Mouse (Mus musculus) intestine, embryonic 15.5 days (tissue): ENCODE measurements around the gene Cish. TPM values are rescaled to one million over a fixed set of nuclear protein-coding genes. Genes with fewer than 3 reads are reported as not detected.

Source experiments
- ATAC-seq: fragments of 200-750 bp; cut with Nextera tagmentation; 2 replicates; pipeline ENCODE4 v1.8.0; 2017; ENCODE audit warnings: moderate TSS enrichment, moderate library complexity
- H3K27ac ChIP-seq: fragments of 300-500 bp; sonication (generic); 2 replicates; pipeline ENCODE4 v1.5.1; 2015; ENCODE audit warnings: mild to moderate bottlenecking, inconsistent platforms
- H3K27me3 ChIP-seq: fragments of 300-500 bp; sonication (generic); replicated peaks from 2 replicates; pipeline ENCODE4 v1.6.1; 2015; ENCODE audit warnings: inconsistent platforms
- H3K36me3 ChIP-seq: fragments of 300-500 bp; sonication (generic); 2 replicates; pipeline ENCODE4 v1.6.1; 2015; ENCODE audit warnings: inconsistent platforms
- H3K4me1 ChIP-seq: fragments of 300-500 bp; sonication (generic); replicated peaks from 2 replicates; pipeline ENCODE4 v1.6.1; 2015; ENCODE audit warnings: inconsistent platforms
- H3K4me2 ChIP-seq: fragments of 300-500 bp; sonication (generic); replicated peaks from 2 replicates; pipeline ENCODE4 v1.6.1; 2015; ENCODE audit warnings: mild to moderate bottlenecking, inconsistent platforms
- H3K4me3 ChIP-seq: fragments of 300-500 bp; sonication (generic); replicated peaks from 2 replicates; pipeline ENCODE4 v1.5.1; 2015; ENCODE audit warnings: inconsistent platforms
- H3K9ac ChIP-seq: fragments of 300-500 bp; sonication (generic); 2 replicates; pipeline ENCODE4 v1.6.1; 2015; ENCODE audit warnings: inconsistent platforms
- H3K9me3 ChIP-seq: fragments of 300-500 bp; sonication (generic); 2 replicates; pipeline ENCODE4 v1.6.1; 2016; ENCODE audit warnings: inconsistent platforms
- WGBS: fragments of 180-500 bp; shearing (Covaris S2); methylation state at CpG from one replicate; pipeline ENCODE4 v1.1.7; 2015; 5-methylcytosine and 5-hydroxymethylcytosine counted together
- polyA plus RNA-seq: library from polyadenylated mRNA; unstranded; fragments of >200 nt; fragmentation: Nextera tagmentation; extraction: Ambion mirVana; gene quantifications from 2 replicates; pipeline ENCODE4 v1.2.1, GENCODE M21; 2015

Cish gene
- polyA plus RNA-seq, result 16.2 and 16.8 TPM in 2 replicates

DNA sequence AAGGTAGTCTGAATTCAATTTTAAA, at the start of gene Cish:
Cish (plus strand) TSS at position 11 of the 25 bp plus-strand sequence.
- Histone ChIP-seq H3K27me3 (no peaks in the 10 kb centered on the region; the same call in 1 of the 2 replicates), H3K27ac (peak within 1 kb of the TSS; percentile 90), H3K4me2 (peak within 1 kb of the TSS; percentile 76), H3K36me3 (peaks cover 6% of the 10 kb centered on the region; the same call in 1 of the 2 replicates), H3K4me1 (peaks cover 24% of the 10 kb centered on the region), H3K9me3 (no peaks in the 10 kb centered on the region), H3K9ac (peak within 1 kb of the TSS; percentile 75), H3K4me3 (peak within 1 kb of the TSS; percentile 62)
- ATAC-seq, result no peak

DNA sequence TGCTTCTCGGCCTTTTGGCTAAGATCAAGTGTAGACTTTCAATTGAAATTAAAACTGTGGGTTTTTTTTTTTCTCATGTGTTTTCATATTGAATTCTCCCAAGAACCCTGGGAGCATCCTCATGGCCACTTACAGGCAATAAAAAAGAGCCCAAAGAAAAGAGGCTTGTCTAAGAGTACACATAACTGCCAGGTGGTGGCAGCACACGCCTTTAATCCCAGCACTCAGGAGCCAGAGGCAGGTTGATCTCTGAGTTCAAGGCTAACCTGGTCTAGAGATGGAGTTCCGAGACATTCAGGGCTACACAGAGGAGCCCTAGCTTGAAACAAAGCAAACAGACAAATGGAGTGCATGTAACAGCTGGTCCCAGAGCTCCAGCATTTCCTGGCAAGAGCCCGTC, 49.7 kb upstream of the Cish start:
- H3K27ac ChIP-seq, result no peak overlapping the region
- no peaks in the 10 kb centered on the region for H3K36me3 ChIP-seq
- no peaks in the 10 kb centered on the region for H3K27me3 ChIP-seq
- H3K9ac ChIP-seq, result no peak overlapping the region
- H3K4me1 ChIP-seq, result no peaks in the 10 kb centered on the region
- WGBS, result 61% methylated on average over 4 of the region's 4 CpGs
- H3K4me2 ChIP-seq, result no peak overlapping the region
- no peak overlapping the region for H3K4me3 ChIP-seq
- no peak for ATAC-seq
- no peaks in the 10 kb centered on the region for H3K9me3 ChIP-seq

DNA sequence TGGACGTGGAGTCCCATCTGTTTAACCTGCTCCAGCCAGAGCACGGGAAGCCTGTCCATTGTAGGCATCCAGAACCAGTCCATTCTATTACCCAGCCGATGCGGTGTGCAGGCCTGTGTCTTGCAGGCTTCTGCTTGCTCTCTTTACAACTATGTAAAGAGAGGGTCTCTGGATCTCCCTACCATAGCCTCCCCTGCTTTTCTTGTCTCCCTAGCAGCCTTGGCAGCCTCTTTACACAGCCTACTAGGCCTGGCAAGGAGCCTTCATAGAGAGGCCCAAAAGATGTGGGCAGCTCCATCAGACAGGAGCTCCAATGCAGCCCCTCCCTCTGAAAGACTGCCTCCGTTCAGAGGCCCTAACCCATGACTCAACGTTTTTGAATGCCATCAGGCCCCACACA, 46.7 kb upstream of the Cish start:
- Histone ChIP-seq H3K9me3 (no peaks in the 10 kb centered on the region), H3K36me3 (no peaks in the 10 kb centered on the region), H3K9ac (no peak overlapping the region), H3K4me3 (no peak overlapping the region), H3K4me1 (no peaks in the 10 kb centered on the region), H3K27me3 (no peaks in the 10 kb centered on the region), H3K27ac (no peak overlapping the region), H3K4me2 (no peak overlapping the region)
- ATAC-seq, result no peak
- WGBS, result 70% methylated on average over 6 of the region's 6 CpGs

DNA sequence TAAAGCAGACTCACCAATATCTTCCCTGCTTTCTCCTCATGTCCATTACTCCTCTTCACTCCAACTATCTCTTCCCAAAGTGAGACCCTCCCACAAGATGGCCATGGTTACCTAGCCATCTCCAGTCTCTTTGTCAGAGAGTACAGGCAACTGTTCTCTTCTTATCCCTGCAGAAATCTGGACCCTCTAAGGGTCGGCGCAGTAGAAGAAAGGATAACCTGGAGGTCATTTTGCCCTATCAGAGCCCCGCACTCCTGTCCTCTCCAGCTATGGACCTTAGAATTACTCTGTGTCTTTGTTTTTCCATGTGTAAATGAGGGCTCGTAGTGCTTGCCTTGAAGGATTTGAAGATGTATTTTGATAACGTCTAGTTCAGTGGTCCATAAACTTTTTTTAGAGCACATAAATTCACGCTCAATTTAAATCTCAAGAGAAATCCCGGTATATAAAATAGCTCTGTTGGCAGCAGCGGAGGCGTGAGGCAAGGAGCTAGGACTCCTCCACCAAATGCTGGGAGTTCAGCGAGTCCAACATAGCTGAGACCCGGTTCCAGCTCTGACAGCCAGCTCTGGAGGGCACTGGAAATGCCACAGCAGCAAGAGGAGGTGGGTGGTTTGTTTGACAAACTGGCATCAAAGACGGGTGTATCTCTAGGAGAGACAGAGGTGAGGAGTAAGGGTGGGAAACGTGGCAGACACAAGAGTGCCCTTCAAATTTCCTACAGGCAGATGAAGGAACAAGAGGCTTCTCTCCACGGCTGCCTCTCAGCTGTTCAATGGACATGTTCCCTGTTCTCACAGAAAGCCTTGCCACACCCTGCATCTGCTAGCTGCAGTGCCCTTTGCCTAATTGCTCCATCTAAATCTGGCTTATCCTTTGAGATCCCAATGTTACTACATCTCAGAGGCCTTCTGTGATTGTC, 45.1 kb upstream of the Cish start:
- Histone ChIP-seq H3K4me2 (no peak overlapping the region), H3K27ac (no peak overlapping the region), H3K9me3 (no peaks in the 10 kb centered on the region), H3K4me1 (no peaks in the 10 kb centered on the region), H3K9ac (no peak overlapping the region), H3K27me3 (no peaks in the 10 kb centered on the region), H3K36me3 (no peaks in the 10 kb centered on the region), H3K4me3 (no peak overlapping the region)
- no peak for ATAC-seq
- WGBS, result 80% methylated on average over 14 of the region's 14 CpGs

DNA sequence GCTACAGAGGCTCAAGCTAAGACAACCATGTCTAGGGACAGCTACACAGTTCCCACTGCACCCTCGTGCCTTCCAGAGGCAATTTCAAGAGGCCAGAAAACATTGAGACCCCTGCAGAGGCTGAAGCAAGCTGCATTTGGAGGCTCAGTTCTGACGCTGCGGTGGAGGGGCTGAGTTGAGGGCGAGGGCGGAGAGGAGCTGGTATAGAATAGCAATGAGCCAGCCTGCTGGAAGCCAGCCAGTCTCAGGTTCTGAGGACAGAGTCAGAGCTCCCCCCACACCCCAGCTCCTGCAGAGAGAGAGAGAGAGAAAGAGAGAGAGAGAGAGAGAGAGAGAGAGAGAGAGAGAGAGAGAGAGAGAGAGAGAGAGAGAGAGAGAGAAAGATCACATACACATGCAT, 43.7 kb upstream of the Cish start:
- no peak overlapping the region for H3K9ac ChIP-seq
- 28% methylated on average over 5 of the region's 5 CpGs for WGBS
- no peak overlapping the region for H3K4me3 ChIP-seq
- H3K9me3 ChIP-seq, result no peaks in the 10 kb centered on the region
- H3K27ac ChIP-seq, result no peak overlapping the region
- no peaks in the 10 kb centered on the region for H3K4me1 ChIP-seq
- H3K27me3 ChIP-seq, result no peaks in the 10 kb centered on the region
- H3K4me2 ChIP-seq, result no peak overlapping the region
- H3K36me3 ChIP-seq, result no peaks in the 10 kb centered on the region
- ATAC-seq, result no peak

DNA sequence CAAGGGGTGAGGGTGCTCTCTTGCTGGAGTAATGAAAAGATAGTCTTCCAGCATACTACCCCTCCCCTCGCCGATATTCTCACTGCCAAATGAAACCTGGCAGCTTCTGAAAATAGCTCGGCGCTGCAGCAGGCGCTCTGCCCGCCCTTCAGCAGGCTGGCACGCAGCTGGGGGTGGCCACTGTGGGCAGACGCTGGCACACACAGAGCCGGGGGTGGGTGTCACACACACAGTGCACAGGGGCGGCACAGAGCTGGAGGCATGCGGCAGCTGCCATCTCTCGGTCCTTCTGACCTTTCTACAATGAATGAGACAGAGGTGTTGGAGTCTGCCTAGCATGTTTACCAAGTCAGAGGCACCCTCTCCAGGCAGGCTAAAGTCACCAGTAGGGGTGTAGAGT, 41.4 kb upstream of the Cish start:
- no peaks in the 10 kb centered on the region for H3K36me3 ChIP-seq
- WGBS, result 74% methylated on average over 12 of the region's 12 CpGs
- no peaks in the 10 kb centered on the region for H3K27me3 ChIP-seq
- H3K4me2 ChIP-seq, result no peak overlapping the region
- H3K4me1 ChIP-seq, result no peaks in the 10 kb centered on the region
- H3K27ac ChIP-seq, result no peak overlapping the region
- no peak overlapping the region for H3K9ac ChIP-seq
- H3K9me3 ChIP-seq, result no peaks in the 10 kb centered on the region
- H3K4me3 ChIP-seq, result no peak overlapping the region
- no peak for ATAC-seq

DNA sequence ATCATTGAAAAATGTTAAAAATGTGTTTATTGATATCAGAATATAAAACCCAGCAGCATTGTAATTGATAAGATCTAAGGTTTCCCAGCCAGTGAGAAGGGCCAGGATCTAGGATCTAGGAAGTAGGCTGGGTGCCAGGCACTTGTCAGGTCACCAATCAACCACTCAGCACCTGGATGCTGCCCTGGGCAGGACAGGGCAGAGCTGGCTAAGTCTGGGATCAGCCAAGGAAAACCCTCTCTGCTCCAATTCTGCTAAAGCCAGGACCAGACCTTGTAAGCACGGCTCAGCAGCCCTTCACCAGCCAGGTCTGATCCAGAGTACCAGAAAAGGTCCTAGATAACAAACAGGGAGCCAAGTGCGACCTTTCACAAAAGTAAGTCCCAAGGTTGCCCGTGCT, 40.9 kb upstream of the Cish start:
- 83% methylated on average over 3 of the region's 3 CpGs for whole genome bisulfite sequencing
- Histone ChIP-seq H3K27ac (no peak overlapping the region), H3K4me1 (no peaks in the 10 kb centered on the region), H3K4me3 (no peak overlapping the region), H3K36me3 (no peaks in the 10 kb centered on the region), H3K27me3 (no peaks in the 10 kb centered on the region), H3K9me3 (no peaks in the 10 kb centered on the region), H3K9ac (no peak overlapping the region), H3K4me2 (no peak overlapping the region)
- no peak for ATAC-seq

DNA sequence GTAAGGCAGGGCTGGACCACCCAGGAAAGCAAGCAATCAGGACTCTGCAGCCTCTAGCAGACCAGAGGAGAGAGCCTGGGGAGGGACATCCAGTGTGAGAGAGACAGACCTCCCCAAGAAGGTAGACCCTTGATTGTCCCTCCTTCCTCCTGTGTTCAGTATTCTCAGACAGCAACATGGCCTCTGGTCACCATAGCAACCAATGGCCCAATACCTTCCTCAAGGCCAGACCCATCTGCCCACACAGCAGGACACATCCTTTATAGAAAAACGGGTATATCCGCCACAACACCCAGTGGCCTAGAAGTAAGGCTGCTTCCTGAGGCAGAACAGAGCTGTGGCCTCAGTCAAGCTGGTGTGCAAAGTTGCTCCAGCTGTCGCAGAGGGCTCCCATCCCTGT, 40.2 kb upstream of the Cish start:
- no peak for ATAC-seq
- WGBS, result 68% methylated on average over 3 of the region's 3 CpGs
- Histone ChIP-seq H3K4me2 (no peak overlapping the region), H3K4me3 (no peak overlapping the region), H3K36me3 (no peaks in the 10 kb centered on the region), H3K9ac (no peak overlapping the region), H3K27ac (no peak overlapping the region), H3K27me3 (no peaks in the 10 kb centered on the region), H3K9me3 (no peaks in the 10 kb centered on the region), H3K4me1 (no peaks in the 10 kb centered on the region)

DNA sequence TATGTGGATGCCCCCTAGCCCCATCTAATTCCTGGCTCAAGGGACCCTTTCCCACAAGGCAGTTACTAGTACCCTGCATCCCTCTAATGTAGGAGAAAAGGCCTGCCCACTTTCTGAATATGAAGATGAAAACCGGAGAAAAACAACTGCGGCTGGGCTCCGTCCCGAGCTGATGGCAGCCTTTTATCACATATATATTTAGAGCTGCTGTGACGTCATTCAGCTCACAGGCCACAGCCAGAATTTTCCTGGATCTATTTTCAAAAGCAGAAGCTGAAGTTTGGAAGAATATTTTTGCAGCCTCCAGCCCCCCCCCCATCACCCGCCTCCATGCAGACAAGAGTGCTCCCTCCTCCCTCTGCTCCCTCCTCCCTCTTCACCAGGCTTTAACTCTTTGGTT, 36.3 kb upstream of the Cish start:
- Histone ChIP-seq H3K4me3 (no peak overlapping the region), H3K27me3 (no peaks in the 10 kb centered on the region), H3K9me3 (no peaks in the 10 kb centered on the region), H3K4me1 (no peaks in the 10 kb centered on the region), H3K27ac (no peak overlapping the region), H3K36me3 (no peaks in the 10 kb centered on the region), H3K4me2 (no peak overlapping the region), H3K9ac (no peak overlapping the region)
- 55% methylated on average over 6 of the region's 6 CpGs for WGBS
- ATAC-seq, result no peak

DNA sequence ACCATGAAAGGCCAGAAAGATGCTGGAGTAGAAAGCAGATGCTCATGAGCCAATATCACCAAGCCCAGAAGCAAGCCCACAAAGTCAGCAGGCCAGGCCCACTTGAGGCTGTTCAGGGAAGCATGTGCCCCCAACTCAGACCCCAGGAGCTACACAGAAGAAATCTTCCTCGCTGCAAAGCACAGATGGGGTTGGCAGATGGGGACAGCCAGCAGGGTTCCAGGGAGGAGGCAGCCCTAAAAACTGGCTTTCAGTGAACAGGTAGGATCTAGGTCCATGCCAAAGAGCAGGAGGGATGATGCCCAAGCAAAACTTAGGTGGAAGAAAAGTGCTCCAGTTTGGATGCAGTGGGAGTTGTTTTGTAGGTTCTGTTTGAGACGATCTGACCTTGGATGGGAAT, 35.4 kb upstream of the Cish start:
- no peak for ATAC-seq
- Histone ChIP-seq H3K9me3 (no peaks in the 10 kb centered on the region), H3K36me3 (no peaks in the 10 kb centered on the region), H3K27me3 (no peaks in the 10 kb centered on the region), H3K4me1 (no peaks in the 10 kb centered on the region), H3K4me3 (no peak overlapping the region), H3K4me2 (no peak overlapping the region), H3K27ac (no peak overlapping the region), H3K9ac (no peak overlapping the region)
- 73% methylated on average over 2 of the region's 2 CpGs for WGBS

DNA sequence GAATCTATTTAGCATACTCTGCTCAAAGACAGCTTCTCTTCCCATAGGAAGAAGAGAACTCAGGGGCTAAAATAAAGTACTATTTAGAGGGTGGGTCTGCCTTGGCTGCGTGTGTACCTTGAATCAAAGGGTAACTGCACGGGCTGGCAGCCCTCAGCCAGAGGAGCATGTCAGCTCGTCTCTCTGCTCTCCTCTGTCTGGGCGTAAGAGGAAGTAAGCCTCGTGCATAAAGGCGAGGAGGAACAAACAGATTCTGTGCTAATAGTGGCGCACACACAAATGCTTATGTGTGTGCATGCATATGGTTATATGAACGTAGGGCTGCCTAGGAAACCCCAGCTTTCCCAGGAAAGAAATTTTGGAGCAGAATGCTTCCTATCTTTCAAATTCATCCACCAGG, 35.0 kb upstream of the Cish start:
- H3K4me3 ChIP-seq, result no peak overlapping the region
- WGBS, result 51% methylated on average over 8 of the region's 8 CpGs

DNA sequence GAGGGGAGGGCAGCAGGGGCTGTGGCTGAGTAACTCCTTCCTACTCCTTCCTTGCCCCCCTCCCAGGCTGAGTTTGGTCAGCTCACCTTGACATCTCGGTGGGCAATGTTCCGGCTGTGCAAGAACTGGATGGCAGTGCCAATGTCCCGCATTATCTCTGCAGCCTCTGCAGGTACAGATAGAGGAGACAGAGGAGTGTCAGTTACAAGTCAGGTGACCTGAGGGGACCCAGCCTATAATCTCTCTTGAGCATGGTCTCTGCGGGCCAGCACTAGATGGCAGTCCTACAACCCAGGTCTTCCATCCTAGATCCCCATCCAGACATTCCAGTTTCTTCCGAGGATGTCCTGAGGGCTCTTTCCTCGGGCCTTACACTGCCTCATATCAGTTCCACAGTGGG, 34.0 kb upstream of the Cish start:
- ATAC-seq, result no peak
- no peak overlapping the region for H3K27ac ChIP-seq
- WGBS, result 66% methylated on average over 6 of the region's 6 CpGs
- no peak overlapping the region for H3K4me3 ChIP-seq
- H3K9me3 ChIP-seq, result no peaks in the 10 kb centered on the region
- no peak overlapping the region for H3K9ac ChIP-seq
- no peaks in the 10 kb centered on the region for H3K27me3 ChIP-seq
- no peaks in the 10 kb centered on the region for H3K36me3 ChIP-seq
- H3K4me1 ChIP-seq, result no peaks in the 10 kb centered on the region
- H3K4me2 ChIP-seq, result no peak overlapping the region

More for the DNA sequence above, 35.0 kb upstream of the Cish start:
- Histone ChIP-seq H3K4me1 (no peaks in the 10 kb centered on the region), H3K4me2 (no peak overlapping the region), H3K27me3 (no peaks in the 10 kb centered on the region), H3K9ac (no peak overlapping the region), H3K9me3 (no peaks in the 10 kb centered on the region), H3K36me3 (no peaks in the 10 kb centered on the region), H3K27ac (no peak overlapping the region)
- ATAC-seq, result no peak

DNA sequence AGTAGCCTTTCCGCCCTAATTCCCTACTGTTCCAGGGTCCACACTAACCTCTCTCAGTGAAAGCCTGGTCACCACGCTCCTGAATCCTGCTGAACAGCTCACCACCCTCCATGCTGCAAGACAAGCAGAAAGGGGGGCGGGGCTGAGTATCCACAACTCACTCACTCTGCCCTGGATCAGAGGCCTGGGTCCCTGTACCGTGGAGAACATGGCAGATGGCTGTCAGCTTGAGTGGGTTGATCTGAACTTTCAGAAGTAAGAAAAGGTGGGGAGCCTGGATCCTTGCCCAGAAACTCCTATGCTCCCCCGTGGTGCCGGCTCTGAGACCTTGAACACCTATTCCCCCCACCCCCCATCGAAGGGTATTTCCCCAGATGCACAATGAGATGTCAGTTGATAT, 33.5 kb upstream of the Cish start:
- Histone ChIP-seq H3K4me1 (no peaks in the 10 kb centered on the region), H3K27ac (no peak overlapping the region), H3K27me3 (no peaks in the 10 kb centered on the region), H3K4me3 (no peak overlapping the region), H3K9me3 (no peaks in the 10 kb centered on the region), H3K4me2 (no peak overlapping the region), H3K36me3 (no peaks in the 10 kb centered on the region), H3K9ac (no peak overlapping the region)
- ATAC-seq, result no peak
- 77% methylated on average over 7 of the region's 7 CpGs for WGBS
